ENCODE assay signal across 9 mouse cellular contexts in genomic region chr6:17842759-17843158, GRCm38 (mm10).
DNase-seq lines count a peak whose midpoint lies in the region; ATAC-seq and TF ChIP-seq lines count a peak whose summit lies in the region.
"Had no signal": no experiment of that assay in that cellular context is flagged by ENCODE, and none has a peak within 500 bp of the region (broad histone marks: within the 10 kb centered on the region; RNA-seq: fewer than 3 reads in every experiment).

No protein-coding gene starts in this region.

- H3K27me3 ChIP-seq in heart, embryonic 11.5 days (ENCODE audit: control insufficient read depth, insufficient read depth, low read length), result no peaks in the 10 kb centered on the region
- H3K27me3 ChIP-seq in cerebellum, adult 2 months (ENCODE audit: control insufficient read depth, insufficient read depth, low read length), result no peaks in the 10 kb centered on the region
- H3K27me3 ChIP-seq: hindbrain, embryonic 15.5 days had no signal

- DNase-seq in heart, adult 18-20 months, result peak; percentile 12 to 71
- peak; percentile 45 for DNase-seq in right cerebral cortex, adult 18-20 months
- no peak for DNase-seq in right cerebral cortex, postnatal 25 days
- peak; percentile 33 to 40 for DNase-seq in cerebellum, adult 2 months
- peak; percentile 28 for DNase-seq in hindlimb bud, embryonic 11.5 days (ENCODE audit: extremely low spot score, low read depth, low spot score)
- no peak for DNase-seq in Muller cell, postnatal 12 days (ENCODE audit: inconsistent ontology term)

- no peak for TF ChIP-seq CTCF in cerebellum, adult 2 months (IDR thresholded peaks at IDR 0.05; ENCODE audit: borderline replicate concordance, insufficient read depth, low read depth, low read length)

- 28% methylated on average over 3 of the region's 3 CpGs for WGBS in heart, embryonic 11.5 days (ENCODE audit: insufficient replicate concordance)
- 41% methylated on average over 3 of the region's 3 CpGs for WGBS in cerebellum, adult 2 months

- no peaks in the 10 kb centered on the region for H3K36me3 ChIP-seq in heart, embryonic 11.5 days (ENCODE audit: control insufficient read depth, insufficient read depth, low read length)

- H3K4me1 ChIP-seq in heart, embryonic 11.5 days (ENCODE audit: control insufficient read depth, insufficient read depth, low read length), result peaks cover 6% of the 10 kb centered on the region; the same call in 1 of the 2 replicates
- H3K4me1 ChIP-seq in cerebellum, adult 2 months (ENCODE audit: control insufficient read depth, insufficient read depth, low read length), result no peaks in the 10 kb centered on the region; the same call in 1 of the 2 replicates
- H3K4me1 ChIP-seq: hindbrain, embryonic 15.5 days had no signal

- no peak for ATAC-seq in heart, embryonic 11.5 days (replicated peaks; ENCODE audit: insufficient number of reproducible peaks, low FRiP score, low TSS enrichment)
- peak; percentile 62; the same call in 1 of the 2 replicates for ATAC-seq in megakaryocyte, adult 5-6 weeks (ENCODE audit: poor library complexity, severe bottlenecking)

- no peak for TF ChIP-seq POLR2A in cerebellum, adult 2 months (IDR thresholded peaks at IDR 0.05; ENCODE audit: borderline replicate concordance, insufficient read depth, low read length)

- H3K27ac ChIP-seq in heart, embryonic 11.5 days (ENCODE audit: low read depth, low read length), result no peak overlapping the region
- no peak overlapping the region for H3K27ac ChIP-seq in cerebellum, adult 2 months (ENCODE audit: insufficient read depth, low read length)
- H3K27ac ChIP-seq: hindbrain, embryonic 15.5 days had no signal

- H3K9me3 ChIP-seq in heart, embryonic 11.5 days (replicated peaks; ENCODE audit: control insufficient read depth, low read length), result no peaks in the 10 kb centered on the region
- H3K9me3 ChIP-seq: hindbrain, embryonic 15.5 days had no signal

- no peak overlapping the region for H3K4me2 ChIP-seq in heart, embryonic 11.5 days
- H3K4me2 ChIP-seq: hindbrain, embryonic 15.5 days had no signal

- H3K4me3 ChIP-seq in heart, embryonic 11.5 days (ENCODE audit: low read depth, low read length), result no peak overlapping the region
- H3K4me3 ChIP-seq in cerebellum, adult 2 months (replicated peaks; ENCODE audit: insufficient read depth, low read depth, low read length), result no peak overlapping the region
- H3K4me3 ChIP-seq: hindbrain, embryonic 15.5 days had no signal

- no peak overlapping the region for H3K9ac ChIP-seq in heart, embryonic 11.5 days (ENCODE audit: low read depth, low read length)
- H3K9ac ChIP-seq: hindbrain, embryonic 15.5 days had no signal

Comparison
In these comparisons a context has a peak if more than half of its experiments do, and no peak if none do; other contexts are left out.
1. DNase-seq: peak in heart, adult 18-20 months (2 of 2), right cerebral cortex, adult 18-20 months (single experiment), cerebellum, adult 2 months (2 of 2) and hindlimb bud, embryonic 11.5 days (single experiment); none in right cerebral cortex, postnatal 25 days (single experiment) and Muller cell, postnatal 12 days (single experiment).